Mouse (Mus musculus): Measurements from ENCODE around the gene Il17c.

- TF ChIP-seq CTCF (IDR thresholded peaks at IDR 0.05; ENCODE audit: borderline replicate concordance, insufficient read depth, low read length): no peak
- no peak for TF ChIP-seq POLR2A (IDR thresholded peaks at IDR 0.05; ENCODE audit: low read depth, low read length)
These were observed 46.0 kb downstream of the Il17c start for GRCm38 (mm10) chr8:122467816-122468215.

Data from embryonic fibroblast, embryonic 13.5 days (primary cell).